Mouse (Mus musculus): ENCODE data around the gene Col11a2.

- TF ChIP-seq CTCF (IDR thresholded peaks at IDR 0.05; ENCODE audit: extremely low read depth, insufficient read depth, low read length) (no peak), POLR2A (IDR thresholded peaks at IDR 0.05; ENCODE audit: extremely low read depth, insufficient read depth, low read length) (no peak)
Observed at GRCm38 (mm10) chr17:34032806-34033205, 6.4 kb upstream of the Col11a2 start.

Data from cortical plate, adult 2 months (tissue).